Mouse (Mus musculus) heart, adult 18-20 months (tissue): ENCODE data around the gene Lrcol1. TPM values are rescaled to one million over a fixed set of nuclear protein-coding genes. Genes with fewer than 3 reads are reported as not detected.

Source experiments
- DNase-seq, 2 experiments: peaks; one replicate each; pipeline ENCODE4 v3.0.0; 2021 to 2022; ENCODE audit warnings: mixed read lengths in 1 of 2
- long read RNA-seq, 2 experiments: library from polyadenylated mRNA; stranded (forward); transcript quantifications; one replicate each; pipeline ENCODE4 v2.0.0; 2021
- total RNA-seq, 2 experiments: library from RNA; stranded (reverse); gene quantifications; 2 replicates each; pipeline ENCODE4 v1.2.3; 2021

The Lrcol1 gene
- not detected for total RNA-seq
- long read RNA-seq, experiment 1: 0 reads
- long read RNA-seq, experiment 2: 0 reads

DNA sequence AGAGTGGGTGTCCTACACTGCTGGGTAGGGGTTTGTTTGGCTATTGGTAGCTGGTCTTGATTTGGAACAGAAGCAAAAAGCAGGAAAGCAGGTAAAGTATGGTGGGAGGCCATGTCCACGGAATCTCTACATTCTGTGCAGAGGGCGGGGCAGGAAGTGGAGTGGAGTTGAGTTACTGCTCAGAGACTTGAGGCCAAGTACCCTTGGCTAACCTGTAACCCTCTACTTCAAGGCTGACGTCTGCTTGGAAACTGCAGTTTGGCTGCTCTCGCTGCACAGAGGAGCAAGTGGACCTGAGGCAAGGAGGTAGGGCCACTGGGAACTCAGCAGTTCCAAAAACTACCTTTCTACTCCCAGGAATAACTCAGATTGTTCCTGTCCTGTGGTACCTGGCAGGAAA, at the start of gene Lrcol1:
Gene Lrcol1, plus strand, starts transcription at position 207 of the 400 bp plus-strand sequence.
- no peak for DNase-seq

DNA sequence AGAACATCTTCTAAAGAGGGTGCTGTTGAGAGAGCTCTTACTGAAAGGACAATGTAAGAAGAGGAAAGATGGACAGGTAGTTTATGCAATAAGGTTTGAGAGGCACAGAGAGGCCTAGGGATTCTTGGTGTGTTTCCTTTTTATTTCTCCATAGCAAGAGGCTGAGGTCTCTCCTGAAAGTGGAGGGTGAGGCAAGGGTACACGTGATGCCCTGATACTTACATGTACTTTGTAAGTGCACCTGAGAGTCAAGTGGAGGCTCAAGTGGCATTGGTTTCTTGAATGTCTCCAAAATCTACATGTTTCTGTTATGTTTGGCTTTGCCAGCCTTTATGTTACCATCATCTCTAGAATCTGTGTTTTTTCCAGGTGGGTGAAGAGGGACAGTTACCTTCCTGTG, 47.9 kb upstream of the Lrcol1 start:
- no peak for DNase-seq

DNA sequence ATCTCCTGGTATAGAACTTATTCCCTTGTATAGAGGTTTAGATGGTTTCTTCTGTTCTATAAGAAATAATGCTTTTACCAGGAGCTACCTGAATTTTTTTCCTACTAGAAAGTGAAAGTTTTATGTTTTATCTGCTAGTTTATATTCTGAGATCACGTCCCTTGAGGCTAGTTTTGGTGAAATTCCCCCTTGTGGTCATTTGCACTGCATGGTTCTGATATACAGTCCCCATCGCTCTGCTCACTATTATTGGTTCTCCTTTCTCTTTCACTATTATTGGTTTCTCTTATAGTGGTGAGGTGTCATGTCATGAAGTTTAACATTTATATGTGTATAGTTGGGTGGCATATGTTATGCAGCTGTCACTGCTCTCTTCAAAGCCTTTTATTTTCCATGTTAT, 43.9 kb upstream of the Lrcol1 start:
- DNase-seq: no peak

DNA sequence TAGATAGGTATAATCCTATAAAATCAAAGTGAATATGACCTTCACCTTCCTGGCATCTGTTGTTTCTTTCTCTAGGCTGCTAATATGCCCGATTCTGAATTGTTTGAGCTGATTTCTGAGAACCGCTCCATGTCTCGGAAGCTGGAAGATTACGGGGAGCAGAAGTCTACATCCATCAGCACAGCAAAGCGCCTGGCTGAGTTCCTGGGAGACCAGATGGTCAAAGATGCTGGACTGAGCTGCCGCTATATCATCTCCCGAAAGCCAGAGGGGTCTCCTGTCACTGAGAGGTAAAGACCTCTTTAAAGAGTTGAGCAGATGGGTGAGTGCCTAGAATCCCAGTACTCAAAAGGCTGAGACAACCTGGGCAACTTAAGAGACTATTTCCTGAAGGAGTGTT, 35.7 kb upstream of the Lrcol1 start:
- no peak for DNase-seq

DNA sequence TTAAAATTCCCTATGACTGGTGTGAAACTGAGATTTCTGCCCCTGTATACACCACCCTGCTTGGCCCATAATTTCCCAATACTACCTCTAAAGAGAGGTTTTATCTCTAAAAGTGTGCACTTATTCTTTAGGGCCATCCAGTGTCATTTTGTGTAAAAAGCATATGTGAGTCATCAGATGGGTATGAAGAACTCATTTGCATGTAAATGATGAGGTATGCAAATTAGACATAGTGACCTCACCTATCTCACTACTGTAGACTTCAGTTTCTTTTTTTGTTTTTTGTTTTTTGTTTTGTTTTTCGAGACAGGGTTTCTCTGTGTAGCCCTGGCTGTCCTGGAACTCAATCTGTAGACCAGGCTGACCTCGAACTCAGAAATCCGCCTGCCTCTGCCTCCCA, 31.4 kb upstream of the Lrcol1 start:
- no peak for DNase-seq

DNA sequence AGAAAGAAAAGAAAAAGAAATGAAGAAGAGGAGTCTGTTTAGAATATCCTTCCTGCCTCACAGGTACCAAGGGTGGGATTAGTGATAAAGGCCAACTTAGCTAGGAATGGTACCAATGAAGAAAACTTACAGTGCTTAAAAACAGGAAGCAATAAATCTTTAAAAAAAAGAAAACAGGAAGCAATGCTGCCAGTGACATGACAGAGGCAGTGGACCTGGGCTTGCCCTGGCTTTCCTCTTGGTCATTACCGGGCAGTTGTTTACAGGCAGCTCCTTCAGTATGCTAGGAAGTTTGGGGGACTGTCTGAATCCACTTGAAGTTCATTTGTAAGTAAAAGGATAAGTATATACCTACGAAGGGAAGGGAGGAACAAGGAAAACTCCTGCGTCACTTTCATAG, 14.0 kb upstream of the Lrcol1 start:
- DNase-seq: no peak

DNA sequence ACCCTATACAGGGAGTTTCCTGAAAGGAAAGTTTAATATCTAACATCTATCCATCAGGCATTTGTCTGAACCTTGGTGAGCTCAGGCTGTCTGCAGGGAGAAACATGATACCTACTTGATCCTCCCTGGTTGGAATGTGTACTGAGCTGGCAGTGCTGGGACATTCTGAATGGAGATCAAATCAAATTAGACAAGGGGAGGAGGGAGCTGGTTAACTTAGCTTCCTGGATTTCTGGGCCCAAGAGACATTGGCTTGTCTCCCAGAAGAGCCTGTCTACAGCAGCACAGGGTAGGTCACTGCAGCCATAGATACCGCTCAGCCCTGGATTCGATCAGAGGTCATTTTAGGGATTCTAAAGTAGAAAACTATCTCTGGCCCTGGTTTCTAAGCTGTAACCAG, 5.7 kb upstream of the Lrcol1 start:
- DNase-seq: peak; percentile 16 to 48

DNA sequence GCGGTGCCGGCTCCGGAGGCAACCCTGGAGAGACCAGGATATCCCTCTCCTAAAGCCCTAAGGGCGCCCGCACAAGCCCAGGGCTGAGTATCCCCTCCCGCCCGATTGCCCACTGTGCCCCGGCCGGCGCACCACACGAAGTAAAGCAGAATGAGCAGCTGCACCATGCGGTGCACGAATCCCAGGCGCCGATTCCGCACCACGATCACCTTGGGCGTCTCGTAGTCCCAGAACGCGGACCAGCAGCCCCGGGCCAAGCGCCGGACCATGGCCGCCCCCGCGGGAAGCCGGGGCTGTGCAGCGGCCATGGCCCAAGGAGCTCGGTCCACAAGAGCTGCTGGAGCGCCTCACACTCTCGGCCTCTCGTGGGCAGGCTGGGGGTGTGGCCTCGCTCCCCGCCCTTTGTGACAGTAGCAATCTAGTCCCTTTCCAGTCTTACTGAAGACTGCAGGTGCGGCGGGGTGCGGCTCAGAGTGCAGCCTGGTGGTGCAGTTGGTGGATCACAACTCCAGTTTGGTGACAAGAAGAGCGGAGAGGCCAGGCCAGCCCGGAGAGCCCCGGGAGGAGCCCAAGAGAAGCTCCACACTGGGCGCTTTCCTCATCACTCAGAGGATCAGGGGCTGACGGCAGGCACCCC, 1.8 kb upstream of the Lrcol1 start, which contains the start of gene P2rx2:
Gene P2rx2, minus strand, starts transcription at position 565 of the 637 bp plus-strand sequence.
- peak; percentile 8 to 19 for DNase-seq

DNA sequence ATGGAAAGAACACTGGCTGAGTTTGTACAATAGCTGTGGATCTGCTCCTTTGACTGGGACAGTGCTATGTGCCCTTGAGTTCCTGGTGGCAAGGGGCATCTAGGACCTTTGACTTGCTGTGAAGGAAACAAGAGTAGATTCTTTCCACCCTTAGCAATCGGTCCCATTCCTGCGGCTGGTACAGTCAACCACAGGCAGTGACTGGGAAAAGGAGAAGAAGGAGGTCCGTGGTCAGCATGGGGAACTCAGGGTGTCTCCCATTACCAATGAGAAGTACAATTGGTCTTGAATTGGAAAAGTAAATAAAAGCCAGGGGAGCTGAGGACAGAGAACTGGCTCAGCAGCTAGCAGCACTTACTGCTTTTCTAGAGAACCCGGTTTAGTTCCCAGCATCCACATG, 1.0 kb downstream of the Lrcol1 start:
- DNase-seq: no peak

DNA sequence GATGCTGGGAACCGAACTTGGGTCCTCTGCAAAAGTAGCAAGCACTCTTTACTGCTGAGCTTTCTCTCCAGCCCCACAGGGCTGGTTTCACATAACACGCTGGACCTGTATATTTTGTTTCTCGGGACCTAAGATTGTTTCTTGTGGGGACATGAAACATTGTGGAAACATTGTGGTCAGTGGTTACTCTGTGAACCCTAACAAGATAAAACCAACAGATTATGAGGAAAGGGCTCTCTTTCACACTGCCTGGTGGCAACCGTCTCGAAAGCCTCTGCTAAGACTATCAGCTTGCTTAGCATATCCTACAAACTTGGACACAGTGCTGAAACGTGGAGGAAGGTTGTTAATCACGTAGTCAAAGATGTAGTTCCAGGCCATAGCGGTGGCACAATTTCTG, 2.5 kb downstream of the Lrcol1 start:
- DNase-seq: no peak

DNA sequence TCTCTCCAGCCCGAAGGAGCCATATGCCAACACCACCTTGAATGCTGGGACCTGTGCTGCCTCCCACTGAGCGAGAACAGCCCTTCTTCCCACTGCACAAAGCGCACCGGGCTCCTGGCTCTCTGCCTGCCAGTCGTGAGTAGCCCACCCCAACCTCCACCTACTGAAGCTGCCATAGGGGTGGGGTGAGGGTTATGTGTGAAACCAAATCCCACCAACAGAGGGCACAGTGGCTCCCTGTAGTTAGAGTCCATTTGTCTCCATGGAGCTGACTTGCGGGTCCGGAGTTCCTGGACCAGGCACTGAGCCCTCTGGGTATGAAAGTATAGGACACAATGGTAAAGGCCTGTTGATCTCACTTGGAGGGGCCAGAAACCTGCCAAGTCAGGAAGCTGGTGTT, 10.2 kb downstream of the Lrcol1 start:
- peak in 1 of 2 experiments; percentile 29 for DNase-seq

DNA sequence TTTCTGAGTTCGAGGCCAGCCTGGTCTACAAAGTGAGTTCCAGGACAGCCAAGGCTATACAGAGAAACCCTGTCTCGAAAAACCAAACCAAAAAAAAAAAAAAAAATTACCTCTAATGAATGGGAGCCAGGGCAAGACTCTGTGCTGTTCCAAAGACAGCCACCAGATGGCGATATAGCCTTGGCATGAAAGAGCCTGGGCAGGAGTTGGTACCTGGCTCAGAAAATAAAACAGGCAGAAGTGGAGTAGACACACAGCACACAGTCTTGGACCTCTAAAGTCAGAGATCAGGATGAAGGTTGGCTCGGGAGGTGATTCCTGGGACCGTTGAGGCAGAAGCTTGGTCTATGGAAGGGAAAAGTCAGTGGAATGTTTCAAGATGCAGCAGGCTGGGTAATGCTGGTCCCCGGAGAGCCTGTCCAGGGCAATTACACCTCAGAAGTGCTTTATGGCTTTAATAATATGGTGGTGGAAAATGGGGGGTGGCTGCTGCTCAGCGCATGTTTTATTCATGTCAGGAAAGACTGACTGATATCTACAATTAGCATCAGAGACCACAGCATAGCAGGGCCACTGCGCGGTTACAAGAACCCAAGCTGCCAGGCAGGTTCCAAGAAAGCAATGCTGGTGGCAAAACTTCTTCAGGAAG, 13.1 kb downstream of the Lrcol1 start:
- DNase-seq: peak; percentile 55 to 89

DNA sequence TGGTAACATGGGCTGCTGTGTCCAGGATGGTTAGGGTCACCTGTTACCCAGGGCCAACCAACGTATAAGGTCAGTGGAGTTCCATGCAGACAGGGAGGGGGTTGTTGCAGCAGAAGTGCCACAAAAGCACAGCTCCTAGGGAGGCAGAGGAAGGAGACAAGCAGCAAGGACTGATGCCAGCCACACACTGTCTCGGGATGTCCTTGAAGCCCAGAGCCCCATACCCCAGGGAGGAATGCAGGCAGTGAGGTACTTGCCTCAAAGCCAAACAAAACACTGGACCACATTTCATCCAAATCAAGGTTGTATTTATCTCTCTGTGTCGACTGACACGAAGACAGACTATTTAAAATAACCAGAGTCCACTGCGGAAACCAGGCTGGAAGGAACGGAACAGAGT, 16.9 kb downstream of the Lrcol1 start:
- no peak for DNase-seq

DNA sequence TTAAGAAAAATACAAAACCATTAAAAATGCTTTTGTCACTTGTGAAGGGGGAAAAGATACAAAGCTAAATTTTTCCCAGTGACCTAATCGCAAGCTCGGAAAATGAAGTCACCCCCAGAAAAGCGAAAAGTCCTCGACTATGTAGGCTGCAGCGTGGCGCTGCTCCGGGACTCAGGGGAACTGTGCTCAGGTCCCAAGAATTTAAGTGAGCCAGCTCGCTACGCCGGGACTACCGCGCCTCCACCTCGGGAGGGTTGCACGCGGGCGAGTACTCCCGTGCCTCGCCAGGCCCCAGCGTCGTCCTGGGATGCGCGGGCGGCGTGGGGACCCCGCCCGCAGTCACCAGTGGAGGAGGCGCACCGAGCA, 18.3 kb downstream of the Lrcol1 start:
- no peak for DNase-seq

DNA sequence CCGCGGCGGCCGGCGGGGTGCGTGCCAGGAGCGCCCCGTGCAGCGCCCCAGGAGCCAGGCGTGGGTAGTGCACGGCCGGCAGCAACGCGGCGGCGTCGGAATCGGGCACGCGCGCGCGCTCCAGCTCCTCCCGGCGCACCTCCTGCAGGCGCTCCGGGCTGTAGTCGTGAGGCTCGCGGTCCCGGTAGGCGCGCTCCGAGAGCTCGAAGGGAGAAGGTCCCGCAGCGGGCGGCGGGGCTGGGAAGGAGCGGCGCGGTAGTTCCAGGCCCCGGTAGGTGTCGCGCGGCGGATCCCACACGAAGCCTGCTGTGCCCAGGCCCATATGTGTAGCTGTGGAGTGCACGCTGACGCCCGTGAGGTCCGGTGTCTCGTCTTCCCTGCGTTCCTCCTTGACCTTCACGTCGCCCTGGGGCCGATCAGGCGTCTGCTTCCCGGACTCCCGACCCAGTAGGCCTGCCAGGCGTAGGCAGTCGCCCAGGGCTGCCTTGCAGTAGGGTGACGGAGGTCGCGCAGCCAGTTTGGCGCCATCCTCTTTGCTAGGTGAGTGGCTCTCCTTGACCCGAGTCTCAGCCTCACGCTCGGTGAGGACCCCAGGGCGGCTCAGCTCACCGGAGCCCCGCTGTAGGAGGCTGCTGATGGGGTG, 18.8 kb downstream of the Lrcol1 start:
- DNase-seq: peak; percentile 72 to 75

DNA sequence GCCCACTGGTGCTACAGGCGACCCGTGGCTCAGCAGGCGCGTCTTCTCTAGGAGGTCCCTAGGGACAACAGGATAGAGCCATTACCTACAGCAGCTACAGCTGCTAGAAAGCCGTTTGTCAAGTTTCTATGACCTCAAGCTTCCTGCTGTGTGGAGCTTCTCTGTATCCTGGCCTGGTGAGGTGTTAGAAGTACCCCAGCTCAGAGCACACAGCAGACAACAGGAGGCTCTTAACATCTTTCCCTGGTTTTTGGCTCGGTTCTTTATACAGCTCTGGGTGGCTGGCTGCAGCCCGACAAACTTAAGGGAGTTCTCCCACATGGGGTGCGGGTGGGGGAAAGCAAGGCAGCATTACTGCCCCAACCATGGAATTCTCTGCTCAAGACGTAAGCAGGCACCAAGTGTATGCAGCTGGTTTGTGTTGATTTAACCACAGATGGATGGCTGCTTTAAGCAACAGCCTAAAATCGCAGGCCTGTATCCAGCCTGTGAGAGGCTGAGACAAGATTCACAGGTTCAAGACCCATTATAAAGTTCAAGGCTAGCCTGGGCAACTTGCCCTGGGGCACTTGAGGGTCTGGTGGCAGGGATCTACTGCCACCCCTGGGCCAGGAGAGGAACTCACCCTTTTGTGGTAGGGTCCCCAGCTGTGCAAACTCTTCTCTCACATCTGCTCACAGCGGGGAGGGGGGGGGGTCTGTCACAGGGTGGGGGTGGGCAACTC, 19.5 kb downstream of the Lrcol1 start:
- no peak for DNase-seq

DNA sequence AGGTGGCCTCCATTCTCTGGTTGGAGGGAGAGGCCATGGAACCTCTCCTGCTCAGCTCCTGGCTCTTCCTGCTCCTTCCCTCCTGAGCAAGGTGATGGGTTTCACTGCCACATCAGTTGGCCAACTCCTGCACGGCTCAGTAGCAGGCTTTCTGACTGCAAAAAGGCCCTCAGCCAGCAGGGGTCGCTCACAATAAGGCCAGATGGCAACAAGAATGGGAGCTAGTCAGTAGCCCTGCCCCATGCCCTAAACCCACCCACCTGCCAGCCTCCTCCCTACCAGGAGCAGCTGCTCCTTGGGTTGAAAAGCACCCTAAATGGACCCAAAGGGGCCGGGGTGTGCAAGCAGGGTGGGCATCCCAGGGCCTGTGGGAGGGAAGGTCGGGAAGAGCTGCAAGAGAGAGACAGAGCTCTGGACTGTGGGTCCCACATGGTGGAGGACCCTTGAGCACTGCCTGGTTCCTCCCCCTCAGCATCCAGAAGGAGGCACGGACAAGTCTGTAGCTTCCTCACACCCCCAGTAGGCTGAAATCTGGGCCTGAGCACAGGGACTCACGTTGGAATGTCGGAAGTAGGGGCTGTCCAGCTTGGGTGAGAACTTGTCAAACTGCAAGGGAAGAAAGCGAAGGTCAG, 32.4 kb downstream of the Lrcol1 start:
- DNase-seq: peak; percentile 47 to 87

DNA sequence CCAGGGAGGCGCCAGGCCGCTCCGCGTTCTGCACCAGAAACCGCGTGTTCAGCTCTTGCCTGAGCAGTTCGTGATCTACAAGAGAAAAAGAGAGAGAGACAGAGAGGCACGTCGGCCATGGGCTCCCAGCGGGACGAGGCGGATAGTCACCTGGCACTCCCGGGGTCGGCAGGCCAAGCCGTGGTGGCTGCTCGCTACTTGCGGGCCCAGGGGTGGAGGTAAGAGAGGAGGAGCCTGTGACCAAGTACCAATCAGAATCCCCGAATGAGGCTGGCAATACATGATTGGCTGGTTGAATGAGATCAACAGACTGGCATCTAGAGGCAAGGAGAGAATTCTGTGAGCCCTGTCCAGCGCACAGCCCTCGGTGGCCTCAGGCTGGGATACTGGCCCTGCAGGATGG, 33.7 kb downstream of the Lrcol1 start:
- no peak for DNase-seq

DNA sequence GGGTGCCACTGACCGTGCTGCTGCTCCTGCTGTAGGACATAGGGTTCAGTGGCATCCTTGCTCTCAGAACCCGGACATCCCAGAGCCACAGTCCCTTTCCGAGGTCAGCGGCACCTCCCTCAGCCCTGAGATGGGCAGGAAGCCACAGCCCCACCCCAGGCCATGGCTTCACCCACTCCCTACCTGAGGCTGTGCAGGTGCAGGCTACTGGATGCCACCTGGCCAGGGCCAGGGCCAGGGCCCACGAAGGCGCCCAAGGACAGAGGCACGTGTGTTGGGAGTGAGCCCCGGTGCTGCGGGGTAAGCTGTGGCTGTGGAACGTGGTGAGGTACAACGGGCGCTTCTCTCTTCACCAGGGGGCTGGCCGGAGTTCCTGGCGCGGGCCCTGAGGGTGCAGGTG, 34.6 kb downstream of the Lrcol1 start:
- DNase-seq: no peak

DNA sequence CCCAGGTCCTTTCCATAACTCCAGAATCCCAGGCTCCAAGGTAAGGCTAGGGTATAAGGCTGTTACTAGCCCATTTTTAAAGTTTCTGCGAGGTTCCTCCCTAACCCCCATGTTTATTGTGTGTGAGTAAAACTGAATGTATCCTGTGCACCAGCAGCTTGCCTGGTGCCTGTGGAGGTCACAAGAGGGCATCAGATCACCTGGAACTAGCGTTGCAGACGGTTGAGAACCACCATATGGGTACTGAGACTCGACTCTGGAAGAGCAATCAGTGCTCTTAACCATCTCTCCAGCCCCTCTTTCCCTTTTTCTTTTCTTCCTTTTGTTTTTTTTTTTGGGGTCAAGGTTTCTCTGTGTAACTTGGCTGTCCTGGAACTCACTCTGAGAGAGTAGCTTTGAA, 35.3 kb downstream of the Lrcol1 start:
- DNase-seq: no peak

DNA sequence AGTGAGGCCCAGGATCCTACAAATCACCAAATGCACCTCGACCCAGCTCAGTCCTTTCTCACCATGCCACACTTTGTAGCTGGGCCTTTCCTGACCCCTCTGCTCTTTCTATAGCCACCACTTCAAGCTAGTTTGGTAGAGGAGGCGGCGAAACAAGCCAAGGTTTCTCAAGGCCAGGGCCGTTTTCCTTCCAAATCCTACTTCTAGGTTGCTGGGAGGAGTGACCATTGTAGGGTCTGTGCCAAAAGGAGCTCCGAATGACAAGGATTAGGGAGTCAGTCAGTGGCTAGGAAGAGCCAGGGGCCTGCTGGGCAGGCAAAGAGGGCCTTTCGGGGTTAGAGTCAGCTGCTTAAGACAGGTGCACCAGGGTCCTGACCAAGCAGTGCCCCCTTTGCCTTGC, 40.0 kb downstream of the Lrcol1 start:
- DNase-seq: no peak

DNA sequence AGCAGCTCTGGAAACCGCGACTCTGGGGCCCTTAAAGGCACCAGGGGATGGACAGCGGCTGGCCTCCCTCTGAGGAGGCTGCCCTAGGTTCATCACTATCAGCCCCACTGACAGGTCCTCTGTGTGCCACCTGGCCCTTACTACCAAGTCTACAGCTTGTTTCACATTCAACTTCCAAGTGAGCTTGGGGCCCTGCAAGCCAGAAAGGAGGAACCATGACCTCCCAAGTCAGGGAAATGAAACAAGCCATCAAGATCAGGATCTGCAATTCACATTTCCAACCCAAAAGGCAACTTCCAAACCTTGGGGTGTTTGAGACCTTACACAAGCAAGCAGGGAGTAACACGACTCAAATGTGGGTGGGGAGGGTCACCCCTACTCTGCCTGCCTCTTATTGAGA, 40.7 kb downstream of the Lrcol1 start:
- DNase-seq: no peak
